Mouse (Mus musculus) embryonic fibroblast, embryonic 13.5 days (primary cell): ENCODE results near the gene Lmtk3.

Experiments used
- CTCF ChIP-seq: IDR thresholded peaks from 2 replicates; pipeline ENCODE4 v1.5.1; 2011; ENCODE audit warnings: mild to moderate bottlenecking, control low read depth, low read length, moderate library complexity, borderline replicate concordance; ENCODE audit not compliant: insufficient read depth
- POLR2A ChIP-seq: IDR thresholded peaks from 2 replicates; pipeline ENCODE4 v1.6.1; 2011; ENCODE audit warnings: low read depth, mild to moderate bottlenecking, control low read depth, low read length, moderate library complexity

- TF ChIP-seq POLR2A (no peak), CTCF (no peak)
Observed at GRCm38 (mm10) chr7:45794971-45795370, 11.4 kb downstream of the Lmtk3 start.
